ENCODE assay signal across 8 mouse cellular contexts in the genomic region with DNA sequence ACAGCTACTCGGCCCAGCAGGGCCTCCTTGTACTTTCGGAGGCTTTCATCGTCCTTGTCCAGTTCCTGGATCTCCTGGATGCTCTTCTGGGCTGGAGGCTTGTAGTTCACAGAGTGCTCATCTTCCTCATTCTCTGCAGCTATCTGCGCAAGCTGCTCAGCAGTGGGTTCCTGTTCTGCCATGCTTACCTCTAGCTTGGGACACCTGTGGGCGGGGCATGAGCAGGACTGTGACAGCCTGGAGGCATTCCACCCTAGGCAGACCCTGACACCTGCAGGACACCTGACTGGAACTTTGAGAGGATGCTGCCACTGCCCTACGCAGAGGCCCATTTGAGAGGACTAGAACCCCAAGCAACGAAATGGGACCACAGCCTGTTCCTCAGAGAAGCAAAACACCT. TPM values are rescaled to one million over a fixed set of nuclear protein-coding genes. Genes with fewer than 3 reads are reported as not detected.
DNase-seq lines count a peak whose midpoint lies in the region; ATAC-seq and TF ChIP-seq lines count a peak whose summit lies in the region.

No protein-coding gene starts in this region.

- peak overlapping the region; percentile 98 for H3K9ac ChIP-seq in heart, adult 2 months (ENCODE audit: low read depth, low read length)
- peak overlapping the region; percentile 93 for H3K9ac ChIP-seq in limb, embryonic 13.5 days
- peak overlapping the region; percentile 99 for H3K9ac ChIP-seq in midbrain, embryonic 16.5 days (ENCODE audit: low read depth, low read length)

- H3K79me2 ChIP-seq in heart, adult 2 months (replicated peaks; ENCODE audit: control insufficient read depth, insufficient read depth, low read length): peaks cover 5% of the 10 kb centered on the region

- 41% methylated on average over 7 of the region's 7 CpGs for WGBS in heart, adult 2 months
- WGBS in hindbrain, embryonic 10.5 days: 67% methylated on average over 7 of the region's 7 CpGs
- WGBS in limb, embryonic 13.5 days: 61% methylated on average over 7 of the region's 7 CpGs
- WGBS in midbrain, embryonic 16.5 days: 61% methylated on average over 7 of the region's 7 CpGs

- peak; percentile 22 to 38 for DNase-seq in heart, adult 2 months
- DNase-seq in heart, postnatal 25 days (ENCODE audit: low spot score): no peak
- peak; percentile 39 to 41 for DNase-seq in cerebellum, postnatal 14 days
- no peak for DNase-seq in hindbrain, embryonic 10.5 days (ENCODE audit: low spot score)
- no peak for DNase-seq in frontal cortex, postnatal 25 days (ENCODE audit: low spot score in 2 of 2)
- DNase-seq in layer of hippocampus, adult 9-10 months (ENCODE audit: low spot score): no peak

- peak overlapping the region; percentile 98 for H3K4me2 ChIP-seq in limb, embryonic 13.5 days (replicated peaks)
- H3K4me2 ChIP-seq in midbrain, embryonic 16.5 days (ENCODE audit: low read length): peak overlapping the region; percentile 99

- peaks cover 6% of the 10 kb centered on the region for H3K36me3 ChIP-seq in heart, adult 2 months (ENCODE audit: control insufficient read depth, insufficient read depth, low read length)
- peaks cover 61% of the 10 kb centered on the region for H3K36me3 ChIP-seq in hindbrain, embryonic 10.5 days
- peaks cover 50% of the 10 kb centered on the region for H3K36me3 ChIP-seq in limb, embryonic 13.5 days
- H3K36me3 ChIP-seq in midbrain, embryonic 16.5 days (ENCODE audit: control insufficient read depth, insufficient read depth, low read length): peaks cover 19% of the 10 kb centered on the region

- H3K4me1 ChIP-seq in heart, adult 2 months (ENCODE audit: control insufficient read depth, insufficient read depth, low read length): peaks cover 7% of the 10 kb centered on the region
- H3K4me1 ChIP-seq in hindbrain, embryonic 10.5 days (replicated peaks): peaks cover 40% of the 10 kb centered on the region
- H3K4me1 ChIP-seq in limb, embryonic 13.5 days: peaks cover 24% of the 10 kb centered on the region
- peaks cover 23% of the 10 kb centered on the region for H3K4me1 ChIP-seq in midbrain, embryonic 16.5 days (ENCODE audit: control insufficient read depth, insufficient read depth, low read length)

- peak overlapping the region; percentile 94 for H3K27ac ChIP-seq in heart, adult 2 months
- H3K27ac ChIP-seq in hindbrain, embryonic 10.5 days: peak overlapping the region; percentile 99
- H3K27ac ChIP-seq in limb, embryonic 13.5 days: peak overlapping the region; percentile 92
- peak overlapping the region; percentile 90 for H3K27ac ChIP-seq in midbrain, embryonic 16.5 days (ENCODE audit: low read length)

- no peak for TF ChIP-seq POLR2A in heart, adult 2 months (IDR thresholded peaks at IDR 0.05; ENCODE audit: insufficient read depth, low read depth, low read length)

- ATAC-seq in limb, embryonic 13.5 days (ENCODE audit: low FRiP score, low read depth): no peak
- ATAC-seq in midbrain, embryonic 16.5 days: no peak

- intact Hi-C loops in heart, adult 2 months (cut with DNase I): loop anchor here (5.0 kb wide), 2 partner anchors 33 to 132 kb away; a partner anchor contains a TSS
- intact Hi-C loops in heart, postnatal 25 days (cut with DNase I): no loop called here

- peak overlapping the region; percentile 72 for H3K4me3 ChIP-seq in heart, adult 2 months
- H3K4me3 ChIP-seq in hindbrain, embryonic 10.5 days: peak overlapping the region; percentile 93
- peak overlapping the region; percentile 69 for H3K4me3 ChIP-seq in limb, embryonic 13.5 days
- H3K4me3 ChIP-seq in midbrain, embryonic 16.5 days (ENCODE audit: low read depth, low read length): peak overlapping the region; percentile 86

- no peak for TF ChIP-seq EP300 in heart, adult 2 months (IDR thresholded peaks at IDR 0.05; ENCODE audit: insufficient read depth, low read depth, low read length)

- TF ChIP-seq CTCF in heart, adult 2 months (IDR thresholded peaks at IDR 0.05): no peak

- H3K27me3 ChIP-seq in heart, adult 2 months (ENCODE audit: control insufficient read depth, insufficient read depth, low read length): no peaks in the 10 kb centered on the region
- no peaks in the 10 kb centered on the region for H3K27me3 ChIP-seq in hindbrain, embryonic 10.5 days (ENCODE audit: insufficient read depth, poor library complexity, severe bottlenecking)
- H3K27me3 ChIP-seq in limb, embryonic 13.5 days: no peaks in the 10 kb centered on the region
- H3K27me3 ChIP-seq in midbrain, embryonic 16.5 days (ENCODE audit: control insufficient read depth, insufficient read depth, low read depth, low read length): no peaks in the 10 kb centered on the region

- H3K9me3 ChIP-seq in hindbrain, embryonic 10.5 days: peaks cover 4% of the 10 kb centered on the region
- H3K9me3 ChIP-seq in limb, embryonic 13.5 days: peaks cover 6% of the 10 kb centered on the region; the same call in 1 of the 2 replicates
- H3K9me3 ChIP-seq in midbrain, embryonic 16.5 days (replicated peaks; ENCODE audit: control insufficient read depth, low read length, poor library complexity, severe bottlenecking): no peaks in the 10 kb centered on the region

RNA-seq across cellular contexts. Expression of a gene that starts 1.2 kb away (rescaled TPM):
- 100 to 1,000 TPM; 139 to 144 TPM for total RNA-seq in heart, adult 2 months (2021)
- 245 and 257 TPM in 2 replicates for polyA plus RNA-seq in heart, adult 2 months (2012; rRNA removed)
- total RNA-seq in heart, postnatal 25 days (2021): 100 to 1,000 TPM; 142 to 158 TPM
- 799 and 820 TPM in 2 replicates for polyA plus RNA-seq in hindbrain, embryonic 10.5 days (2016; fragmentation: Nextera tagmentation; extraction: Ambion mirVana)
- polyA plus RNA-seq in limb, embryonic 13.5 days (2015; fragmentation: Nextera tagmentation; extraction: Ambion mirVana): 530 and 555 TPM in 2 replicates
- 439 and 443 TPM in 2 replicates for polyA plus RNA-seq in midbrain, embryonic 16.5 days (2015; fragmentation: Nextera tagmentation; extraction: Ambion mirVana)

RNA-seq across cellular contexts. Expression of a gene that starts 7.1 kb away (rescaled TPM):
- total RNA-seq in heart, adult 2 months (2021): 100 to 1,000 TPM; 221 to 246 TPM
- 115 and 174 TPM in 2 replicates for polyA plus RNA-seq in heart, adult 2 months (2012; rRNA removed)
- 100 to 1,000 TPM; 228 to 255 TPM for total RNA-seq in heart, postnatal 25 days (2021)
- 519 and 570 TPM in 2 replicates for polyA plus RNA-seq in hindbrain, embryonic 10.5 days (2016; fragmentation: Nextera tagmentation; extraction: Ambion mirVana)
- 775 and 791 TPM in 2 replicates for polyA plus RNA-seq in limb, embryonic 13.5 days (2015; fragmentation: Nextera tagmentation; extraction: Ambion mirVana)
- 233 and 257 TPM in 2 replicates for polyA plus RNA-seq in midbrain, embryonic 16.5 days (2015; fragmentation: Nextera tagmentation; extraction: Ambion mirVana)

RNA-seq across cellular contexts. Expression of a gene that starts 18.0 kb away (rescaled TPM):
- 10 to 100 TPM; 48.7 to 52.0 TPM for total RNA-seq in heart, adult 2 months (2021)
- polyA plus RNA-seq in heart, adult 2 months (2012; rRNA removed): 13.6 and 15.6 TPM in 2 replicates
- total RNA-seq in heart, postnatal 25 days (2021): 10 to 100 TPM; 49.3 to 52.6 TPM
- 607 and 643 TPM in 2 replicates for polyA plus RNA-seq in hindbrain, embryonic 10.5 days (2016; fragmentation: Nextera tagmentation; extraction: Ambion mirVana)
- polyA plus RNA-seq in limb, embryonic 13.5 days (2015; fragmentation: Nextera tagmentation; extraction: Ambion mirVana): 480 and 508 TPM in 2 replicates
- polyA plus RNA-seq in midbrain, embryonic 16.5 days (2015; fragmentation: Nextera tagmentation; extraction: Ambion mirVana): 194 and 223 TPM in 2 replicates

RNA-seq across cellular contexts. Expression of a gene that starts 18.0 kb away (rescaled TPM):
- total RNA-seq in heart, adult 2 months (2021): 10 to 100 TPM; 79.9 to 89.0 TPM
- polyA plus RNA-seq in heart, adult 2 months (2012; rRNA removed): 87.8 and 105 TPM in 2 replicates
- total RNA-seq in heart, postnatal 25 days (2021): 10 to 100 TPM; 82.6 to 90.3 TPM
- polyA plus RNA-seq in hindbrain, embryonic 10.5 days (2016; fragmentation: Nextera tagmentation; extraction: Ambion mirVana): 237 TPM in 2 replicates
- polyA plus RNA-seq in limb, embryonic 13.5 days (2015; fragmentation: Nextera tagmentation; extraction: Ambion mirVana): 217 and 222 TPM in 2 replicates
- 189 and 196 TPM in 2 replicates for polyA plus RNA-seq in midbrain, embryonic 16.5 days (2015; fragmentation: Nextera tagmentation; extraction: Ambion mirVana)

RNA-seq across cellular contexts. Expression of a gene that starts 28.1 kb away (rescaled TPM):
- not detected for total RNA-seq in heart, adult 2 months (2021)
- not detected in 2 replicates for polyA plus RNA-seq in heart, adult 2 months (2012; rRNA removed)
- not detected for total RNA-seq in heart, postnatal 25 days (2021)
- polyA plus RNA-seq in hindbrain, embryonic 10.5 days (2016; fragmentation: Nextera tagmentation; extraction: Ambion mirVana): 0.34 and 0.63 TPM in 2 replicates
- polyA plus RNA-seq in limb, embryonic 13.5 days (2015; fragmentation: Nextera tagmentation; extraction: Ambion mirVana): 2.3 and 2.8 TPM in 2 replicates
- not detected in 2 replicates for polyA plus RNA-seq in midbrain, embryonic 16.5 days (2015; fragmentation: Nextera tagmentation; extraction: Ambion mirVana)

Comparison
In these comparisons a context has a peak if more than half of its experiments do, and no peak if none do; other contexts are left out.
1. DNase-seq: peak in heart, adult 2 months (2 of 2) and cerebellum, postnatal 14 days (2 of 2); none in heart, postnatal 25 days (single experiment), hindbrain, embryonic 10.5 days (single experiment), frontal cortex, postnatal 25 days (0 of 2) and layer of hippocampus, adult 9-10 months (single experiment).
2. RNA of a gene that starts 18.0 kb away (polyA plus RNA-seq): 607 to 643 TPM in hindbrain, embryonic 10.5 days, 480 to 508 TPM in limb, embryonic 13.5 days and 194 to 223 TPM in midbrain, embryonic 16.5 days; 13.6 to 15.6 TPM in heart, adult 2 months; every median in the first group is over 10 times any median in the second.
3. Peak in every context shown above with its lines, with median percentiles within 50 percentile points of each other: H3K27ac ChIP-seq, H3K4me3 ChIP-seq and H3K9ac ChIP-seq.